Mouse (Mus musculus) ES-E14 (cell line): ENCODE data around the gene Tmem104.

Experiments
- CHD2 ChIP-seq: IDR thresholded peaks from 2 replicates; pipeline ENCODE4 v1.6.1; 2014; ENCODE audit warnings: mild to moderate bottlenecking, low read depth, low read length, inconsistent platforms
- HCFC1 ChIP-seq: IDR thresholded peaks from 2 replicates; pipeline ENCODE4 v1.6.1; 2012; ENCODE audit warnings: low read length, inconsistent platforms, borderline replicate concordance; ENCODE audit not compliant: insufficient read depth
- MAFK ChIP-seq: IDR thresholded peaks from 2 replicates; pipeline ENCODE4 v1.6.1; 2014; ENCODE audit warnings: mild to moderate bottlenecking, low read depth, low read length, inconsistent platforms; ENCODE audit not compliant: insufficient read depth
- ZNF384 ChIP-seq: IDR thresholded peaks from 2 replicates; pipeline ENCODE4 v1.6.1; 2012; ENCODE audit warnings: low read depth, low read length, inconsistent platforms

- TF ChIP-seq HCFC1 (no peak), MAFK (no peak), CHD2 (no peak), ZNF384 (no peak)
Observed at GRCm38 (mm10) chr11:115257775-115258510, 70.7 kb downstream of the Tmem104 start.
